Mouse (Mus musculus) kidney, postnatal 10 days (tissue): ENCODE results near the gene Gm9507.

ENCODE experiments used
- DNase-seq: peaks from one replicate; pipeline ENCODE4 v3.0.0; 2021; ENCODE audit warnings: mixed read lengths

Gene Gm9507

GRCm38 (mm10) chr10:77769727-77770126 is 41.9 kb downstream of the Gm9507 start:
- DNase-seq = no peak
